Mouse (Mus musculus): Measurements from ENCODE around the gene Capg.
A peak's percentile ranks its signal among the peaks of the same experiment; 100 is the strongest.

Capg gene

DNA sequence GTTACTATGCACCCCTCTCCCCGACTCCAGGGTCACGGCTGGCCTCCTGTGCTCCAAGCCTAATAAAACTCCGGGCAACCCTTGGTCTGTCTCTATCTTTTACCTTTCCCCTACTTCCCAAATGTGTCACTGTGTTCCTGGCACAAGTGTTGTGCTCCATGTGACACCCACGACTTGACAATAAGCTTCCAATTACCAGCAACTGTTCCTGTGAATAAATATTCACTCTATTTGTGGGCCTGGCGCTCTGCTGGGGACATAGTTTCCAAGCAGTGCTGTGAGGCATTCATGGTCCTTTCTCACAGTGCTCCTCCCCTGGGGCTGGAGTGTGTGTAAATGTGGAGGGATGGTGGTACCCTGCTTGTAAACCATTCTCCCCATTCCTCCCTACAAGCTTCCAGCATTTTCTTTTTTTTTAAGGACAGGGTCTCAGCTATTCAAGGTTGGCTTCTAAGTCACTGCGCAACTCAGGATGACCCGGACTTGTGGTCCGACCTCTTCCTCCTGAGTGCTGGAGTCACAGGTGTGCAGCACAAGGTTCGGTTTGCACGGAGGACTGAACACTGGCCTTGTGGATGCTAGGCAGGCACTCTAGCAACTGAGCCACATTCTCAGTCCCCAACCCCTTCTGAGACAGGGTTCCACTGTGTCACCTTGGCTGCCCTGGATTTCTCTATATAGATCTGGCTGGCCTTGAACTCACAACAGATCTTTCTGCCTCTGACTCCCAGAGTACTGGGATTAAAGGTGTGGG is 26.6 kb downstream of the Capg start:
- DNase-seq (ENCODE audit: low spot score): no peak

DNA sequence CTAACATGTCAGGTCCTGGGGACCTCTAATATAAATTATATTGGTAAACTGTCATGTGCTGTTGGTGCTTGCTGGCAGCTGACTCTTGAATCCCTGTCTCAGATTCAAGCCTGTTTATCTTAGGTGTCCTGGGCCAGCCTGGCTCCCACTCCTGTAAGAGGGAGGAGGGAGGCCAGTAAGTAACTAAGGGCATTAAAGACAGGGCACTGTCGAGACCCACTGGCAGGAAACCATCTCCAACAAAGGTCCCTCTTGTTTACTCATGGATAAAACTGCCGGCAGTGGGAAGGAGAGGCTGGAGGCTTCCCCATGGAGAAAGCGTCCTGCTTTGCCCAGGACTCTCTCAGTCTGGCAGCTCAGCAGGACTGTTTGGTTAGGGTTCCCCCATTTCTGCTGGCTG is 27.6 kb downstream of the Capg start:
- DNase-seq (ENCODE audit: low spot score): no peak

DNA sequence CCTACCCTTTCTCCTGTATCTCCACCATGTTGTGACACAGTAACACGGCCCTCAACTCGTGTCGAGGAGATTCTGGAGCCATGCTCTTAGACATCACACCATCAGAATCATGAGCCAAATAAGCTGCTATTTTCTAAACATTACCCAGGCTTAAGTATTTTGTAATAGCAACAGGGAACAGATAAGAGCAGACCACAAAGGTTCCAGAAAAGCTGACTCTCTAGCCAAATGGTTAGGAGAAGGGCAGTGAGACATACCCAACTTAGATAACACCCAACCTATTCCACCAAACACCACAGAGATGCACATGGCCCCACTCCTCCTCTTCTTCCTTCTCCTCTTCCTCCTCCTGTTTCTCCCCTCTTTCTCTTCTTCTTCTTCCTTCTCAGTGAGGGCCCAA is 31.9 kb downstream of the Capg start:
- no peak for DNase-seq (ENCODE audit: low spot score)

DNA sequence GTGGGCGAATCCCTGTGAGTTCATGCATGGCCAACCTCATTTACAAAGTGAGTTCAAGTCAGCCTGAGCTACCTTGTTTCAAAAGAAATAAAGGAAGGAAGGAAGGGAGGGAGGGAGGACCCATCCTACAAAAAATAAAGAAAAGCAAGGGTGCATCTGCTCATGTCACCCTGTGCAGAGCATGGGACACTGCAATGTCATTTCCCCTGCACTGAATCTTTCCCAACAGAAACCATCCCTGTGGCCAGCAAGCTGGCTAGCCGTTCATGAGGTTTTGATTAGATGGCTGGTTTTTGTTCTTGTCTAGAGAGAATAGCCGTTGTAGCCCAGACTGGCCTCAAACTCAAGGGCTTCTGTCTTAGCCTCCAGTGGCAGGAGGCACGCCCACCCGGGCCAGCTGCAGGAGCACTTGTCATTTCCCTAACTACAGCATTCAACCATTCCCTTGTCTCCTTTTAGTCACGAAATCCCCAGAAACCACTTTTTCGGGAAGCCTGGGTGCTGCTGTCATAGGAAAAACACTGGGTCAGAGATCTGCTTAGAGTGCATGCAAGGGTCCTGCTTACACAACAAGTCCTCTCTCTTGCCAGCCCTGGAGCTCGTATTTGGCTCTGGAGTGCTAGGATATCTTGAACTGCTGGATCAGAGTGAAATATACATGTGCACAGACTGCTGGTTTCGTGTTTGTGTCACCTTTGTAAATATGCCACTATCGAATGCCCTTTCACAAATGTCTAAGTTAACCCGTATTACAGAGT is 37.6 kb downstream of the Capg start:
- no peak for DNase-seq (ENCODE audit: low spot score)

DNA sequence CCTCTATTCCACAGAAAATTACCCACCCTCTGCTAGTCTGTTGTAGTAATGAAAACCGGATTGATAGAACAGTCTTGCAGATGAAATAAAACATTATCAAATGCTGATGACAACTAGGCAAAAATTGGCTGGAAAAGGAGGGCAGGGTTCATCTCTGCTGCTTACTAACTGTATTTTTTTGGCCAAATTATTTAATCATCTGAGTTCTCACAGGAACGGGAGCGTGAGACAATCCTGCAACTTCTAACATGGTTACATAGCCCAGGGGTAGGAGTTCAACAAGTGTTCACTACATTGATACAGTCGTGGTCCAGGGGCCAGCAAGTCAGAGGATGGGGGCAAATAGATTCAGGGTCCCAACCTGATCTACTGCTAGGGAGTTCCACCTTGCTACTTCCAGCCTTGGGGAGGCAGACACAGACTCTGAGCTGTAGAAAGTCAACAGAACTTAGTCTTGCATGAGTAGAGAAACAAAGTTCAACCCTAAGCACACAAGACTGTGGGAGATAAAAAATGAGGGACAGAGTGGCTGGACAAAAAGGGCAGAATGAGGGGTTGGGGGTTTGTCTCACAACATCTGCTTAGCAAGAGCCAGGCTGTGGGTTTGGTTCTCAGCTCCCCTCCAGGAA is 39.1 kb downstream of the Capg start:
- no peak for DNase-seq (ENCODE audit: low spot score)

DNA sequence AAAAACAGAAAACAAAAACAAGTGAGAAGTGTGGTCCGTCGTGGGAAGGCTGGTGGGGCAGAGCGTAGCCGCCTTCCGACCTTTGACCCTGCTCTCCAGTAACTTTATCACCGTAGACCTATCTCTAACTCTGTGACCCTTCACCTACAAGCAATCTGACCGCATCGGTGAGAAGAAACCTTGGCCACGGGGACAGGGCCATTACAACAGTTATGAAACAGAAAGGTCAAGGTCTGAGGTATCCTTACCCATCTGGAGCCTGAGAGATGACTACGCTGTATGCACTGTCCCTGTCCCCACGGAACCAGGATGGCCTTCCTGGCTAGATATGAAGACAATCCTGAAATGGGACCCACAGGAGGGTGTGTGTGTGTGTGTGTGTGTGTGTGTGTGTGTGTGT is 40.0 kb downstream of the Capg start:
- no peak for DNase-seq (ENCODE audit: low spot score)

DNA sequence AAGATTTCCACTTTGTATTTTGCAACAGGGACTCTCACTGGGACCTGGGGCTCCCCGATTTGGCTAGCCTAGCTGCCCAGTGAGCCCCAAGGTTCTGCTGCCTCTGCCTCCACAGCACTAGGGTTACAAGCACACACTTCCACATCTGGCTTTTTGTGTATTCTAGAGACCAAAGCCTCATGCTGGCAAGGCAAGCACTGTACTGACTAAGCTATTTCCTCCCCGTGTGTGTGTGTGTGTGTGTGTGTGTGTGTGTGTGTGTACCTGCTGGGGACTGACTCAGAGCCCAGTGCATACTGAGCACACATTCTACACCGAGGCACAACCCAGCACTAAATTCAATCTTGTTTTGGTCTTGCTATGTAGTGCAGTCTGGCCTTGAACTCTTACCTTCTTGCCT is 42.5 kb downstream of the Capg start:
- DNase-seq (ENCODE audit: low spot score): no peak

DNA sequence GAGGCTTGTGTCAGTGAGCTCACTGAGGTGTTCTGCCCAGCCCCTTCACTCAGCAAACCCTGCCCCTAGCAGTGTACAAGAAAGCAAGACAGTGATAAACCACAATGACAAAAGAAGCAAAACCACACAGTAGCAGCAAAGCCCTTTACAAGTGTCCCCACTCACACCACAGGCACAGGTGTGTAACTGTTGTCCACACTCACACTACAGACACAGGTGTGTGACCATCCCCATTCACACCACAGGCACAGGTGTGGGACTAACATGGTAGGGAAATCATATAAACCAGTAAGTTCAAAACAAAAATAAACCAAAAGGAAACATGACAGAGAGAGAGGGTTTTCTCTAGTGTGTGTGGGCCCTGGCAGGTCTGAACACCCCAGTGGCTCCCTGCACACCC is 44.1 kb downstream of the Capg start:
- DNase-seq (ENCODE audit: low spot score): no peak

DNA sequence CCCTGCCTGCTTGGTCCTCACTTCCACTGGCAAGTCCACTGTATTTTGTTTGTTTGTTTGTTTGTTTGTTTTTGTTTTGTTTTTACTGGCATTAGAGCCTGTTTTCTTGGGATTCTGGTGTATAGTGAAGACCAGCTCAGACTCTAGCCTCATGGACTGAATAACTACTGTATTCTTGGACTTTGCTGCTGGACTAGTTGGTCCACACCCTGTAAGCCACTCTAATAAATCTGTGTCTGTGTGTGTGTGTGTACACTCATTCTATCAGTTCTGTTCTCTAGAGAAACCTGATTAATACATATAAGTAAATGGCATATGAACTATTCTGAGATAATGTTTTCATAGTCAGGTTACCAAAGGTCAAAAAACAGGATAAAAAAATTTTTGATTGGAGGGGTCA is 45.9 kb downstream of the Capg start:
- DNase-seq (ENCODE audit: low spot score): no peak

DNA sequence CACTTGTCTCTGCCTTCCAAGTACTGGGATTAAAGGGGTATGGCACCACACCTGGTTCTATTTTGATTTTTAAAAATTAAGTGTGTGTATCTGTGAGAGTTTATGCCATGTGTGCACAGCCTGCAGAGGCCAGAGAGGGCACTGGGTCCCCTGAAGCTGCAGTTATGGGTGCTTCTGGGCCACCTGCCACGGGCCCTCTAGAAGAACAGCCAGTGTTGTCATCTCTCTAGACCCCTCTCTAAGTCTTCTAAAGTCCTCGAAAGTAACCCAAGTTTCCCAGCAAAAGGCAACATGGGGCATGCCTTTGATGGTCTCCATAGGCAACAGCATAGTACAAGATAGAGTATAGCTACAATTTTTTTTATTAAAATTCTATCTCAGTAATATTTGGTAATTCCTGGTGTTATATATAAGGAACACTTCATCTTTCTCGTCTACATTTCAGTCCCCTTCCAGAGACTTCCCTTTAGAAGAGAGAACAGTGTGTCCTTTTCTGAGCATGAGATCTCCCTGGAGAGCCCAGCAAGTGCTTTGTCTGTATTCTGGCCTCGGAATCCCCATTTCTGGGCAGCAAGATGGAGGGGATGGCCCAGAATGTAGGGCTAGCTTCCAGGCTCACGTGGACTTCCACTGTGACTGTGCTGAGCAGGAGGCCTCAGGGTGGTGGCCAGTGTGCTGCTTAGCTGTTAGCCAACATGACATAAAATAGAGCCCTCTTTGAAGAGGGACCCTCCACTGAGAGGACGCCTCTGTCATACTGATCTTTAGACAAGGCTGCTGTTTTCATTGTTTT is 49.0 kb downstream of the Capg start:
- DNase-seq (ENCODE audit: low spot score): no peak

DNA sequence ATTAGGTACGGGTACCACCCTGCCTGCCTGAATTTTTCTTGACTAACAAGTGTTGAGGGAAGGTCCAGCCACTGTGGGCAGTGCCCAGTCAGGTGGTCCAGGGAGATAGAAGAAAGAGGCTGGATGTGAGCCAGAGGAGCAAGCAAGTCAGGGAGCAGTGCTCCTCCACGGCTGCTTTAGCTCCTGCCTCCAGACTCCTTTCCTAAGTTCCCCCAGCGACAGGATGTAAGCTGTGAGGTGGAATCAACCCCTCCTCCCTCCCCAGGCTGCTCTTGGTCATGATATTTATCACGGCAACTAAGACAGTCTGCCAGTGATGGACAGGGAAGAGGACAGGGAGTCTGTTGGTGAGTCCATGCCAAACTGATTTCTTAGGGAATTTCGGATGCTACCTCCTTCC is 49.7 kb downstream of the Capg start:
- DNase-seq (ENCODE audit: low spot score): no peak

DNA sequence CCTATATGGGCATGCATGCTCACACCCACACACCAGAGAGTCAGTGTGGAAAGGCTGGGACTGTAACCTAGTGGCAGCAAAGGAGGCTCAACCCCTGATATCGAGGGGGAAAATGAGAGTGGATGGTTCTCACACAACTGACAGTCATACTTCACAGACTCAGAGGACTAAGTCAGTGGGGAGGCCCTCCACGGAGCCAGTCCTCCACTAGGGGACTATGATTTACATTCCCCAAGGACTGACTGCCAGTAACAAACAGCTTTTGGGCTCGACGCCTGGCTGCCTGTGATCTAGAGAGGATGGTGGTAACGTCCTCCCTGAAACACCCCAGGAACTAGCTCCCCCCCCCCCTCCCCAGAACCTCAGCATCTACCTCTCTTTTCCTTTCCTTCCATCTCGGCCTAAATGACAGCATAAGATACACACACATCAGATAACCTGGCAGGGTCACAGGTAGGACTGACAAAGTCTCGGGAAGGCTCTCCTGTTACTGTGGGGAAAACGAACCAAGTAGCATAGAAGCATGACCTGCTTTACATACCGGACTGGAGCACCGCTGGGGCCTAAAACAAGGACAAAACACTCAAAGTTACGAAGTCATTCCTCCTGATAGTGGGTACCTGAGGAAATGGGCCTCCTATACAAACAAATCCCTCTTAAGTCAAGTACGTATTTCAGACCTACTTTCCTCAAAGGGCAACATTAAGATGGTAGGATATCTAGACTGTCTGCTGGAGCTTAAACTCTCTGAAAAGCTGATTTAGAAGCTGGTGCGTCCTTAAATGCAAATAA is 53.1 kb downstream of the Capg start:
- peak; percentile 39 for DNase-seq (ENCODE audit: low spot score)

DNA sequence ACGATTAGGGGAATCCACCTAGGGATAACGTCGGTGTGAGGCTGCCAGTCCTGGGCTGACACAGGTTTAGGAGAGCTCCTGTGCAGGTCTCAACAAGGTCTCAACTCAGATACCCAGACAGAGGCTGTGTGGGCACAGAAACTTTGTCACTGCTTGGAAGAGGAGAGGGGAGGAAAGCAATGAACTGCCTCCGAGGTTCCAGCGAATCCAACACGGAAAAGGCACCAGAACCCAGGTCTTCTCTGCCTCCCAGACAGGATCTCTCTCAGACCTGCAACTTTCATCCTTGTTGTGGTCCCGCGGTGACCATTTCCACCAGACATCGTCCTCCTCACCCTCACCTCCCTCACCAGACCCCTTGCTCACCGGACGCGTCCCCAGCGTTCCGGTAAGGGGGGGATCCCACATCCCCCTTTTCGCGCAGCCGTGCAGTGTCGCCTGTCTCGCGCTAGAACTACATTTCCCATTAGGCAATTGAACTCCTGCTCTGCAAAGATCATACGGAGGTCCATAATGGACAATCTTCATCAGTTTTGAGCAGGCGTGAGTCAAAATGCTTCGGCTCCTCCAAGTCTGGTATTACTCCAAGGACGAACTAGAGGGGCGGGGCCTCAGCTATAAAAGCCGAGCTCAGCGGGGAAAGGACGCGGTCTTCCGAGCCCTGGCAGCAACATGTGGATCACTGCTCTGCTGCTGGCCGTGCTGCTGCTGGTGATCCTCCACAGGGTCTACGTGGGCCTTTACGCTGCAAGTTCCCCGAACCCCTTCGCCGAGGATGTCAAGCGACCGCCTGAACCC is 54.0 kb downstream of the Capg start, which contains the start of the genes Elmod3 and Retsat:
TSS of gene Elmod3 (minus strand) at position 458 of the 798 bp plus-strand sequence.
TSS of gene Retsat (plus strand) at position 520 of the 798 bp plus-strand sequence.
- peak; percentile 94 for DNase-seq (ENCODE audit: low spot score)

DNA sequence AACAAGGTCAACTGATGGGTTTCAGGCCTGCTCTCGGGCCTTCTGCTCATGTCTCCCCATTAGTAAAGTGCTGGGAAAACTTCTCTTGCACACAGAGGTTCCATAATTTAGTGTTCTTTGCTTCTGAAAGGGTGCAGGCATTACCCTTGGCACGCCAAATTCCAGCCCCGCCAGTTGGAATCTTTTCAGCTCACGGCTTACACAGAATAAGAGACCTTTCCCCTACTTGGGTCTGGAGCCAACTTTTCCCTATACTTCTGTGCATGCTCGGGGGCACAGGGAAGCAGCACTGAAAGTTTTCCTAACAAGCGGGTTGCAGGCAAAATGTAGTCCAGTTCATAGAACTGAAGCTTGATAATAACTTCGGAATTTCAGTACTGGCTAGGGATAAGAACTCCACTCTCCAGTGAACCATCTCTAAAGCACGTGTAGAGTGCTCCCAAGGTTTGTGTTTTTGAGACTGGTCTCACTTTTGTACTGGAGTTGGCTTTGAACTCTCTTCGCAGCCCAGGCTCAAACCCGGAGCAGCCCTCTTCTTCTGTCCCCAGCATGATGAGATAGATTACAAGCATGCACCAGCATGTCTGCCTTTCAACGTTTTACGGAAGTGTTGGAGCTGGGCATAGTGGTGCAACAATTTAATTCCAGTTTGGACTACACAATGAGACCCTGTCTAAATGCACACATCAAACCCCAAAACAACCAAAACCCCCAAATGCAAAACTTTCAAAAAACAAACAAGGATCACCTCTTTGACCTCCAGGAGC is 54.8 kb downstream of the Capg start:
- no peak for DNase-seq (ENCODE audit: low spot score)

DNA sequence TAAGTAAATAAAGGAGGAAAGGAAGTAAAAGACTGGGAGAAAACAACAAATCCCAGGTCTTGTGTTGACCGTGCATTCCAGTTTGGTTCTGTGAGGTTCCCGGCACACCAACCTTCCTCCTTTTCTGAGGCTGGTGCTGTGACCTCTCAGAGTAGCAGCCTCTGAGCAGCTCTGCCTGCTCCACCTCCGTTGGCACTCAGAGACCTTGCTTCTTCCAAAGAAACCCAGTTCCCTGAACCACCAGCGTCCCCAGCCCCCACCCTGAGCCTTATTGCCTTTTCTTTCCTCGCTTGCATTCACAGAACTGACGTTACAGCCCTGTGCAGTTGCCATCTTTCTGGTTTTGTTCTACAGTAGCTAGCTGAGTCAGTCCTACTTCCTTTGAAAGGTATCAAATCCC is 56.0 kb downstream of the Capg start:
- no peak for DNase-seq (ENCODE audit: low spot score)

DNA sequence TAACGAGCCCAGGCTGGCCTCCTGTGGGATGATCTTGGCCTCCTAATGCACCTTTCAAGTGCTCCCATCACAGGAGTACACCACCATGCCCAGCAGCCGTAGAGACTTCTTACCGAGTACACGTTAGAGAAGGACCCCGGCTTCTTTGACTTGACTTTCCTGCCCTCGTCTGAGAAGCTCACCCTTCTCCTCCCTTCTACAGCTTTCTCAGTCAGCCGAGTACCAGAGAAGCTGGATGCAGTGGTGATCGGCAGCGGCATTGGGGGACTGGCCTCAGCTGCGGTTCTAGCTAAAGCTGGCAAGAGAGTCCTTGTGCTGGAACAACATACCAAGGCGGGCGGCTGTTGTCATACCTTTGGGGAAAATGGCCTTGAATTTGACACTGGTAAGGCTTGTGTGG is 56.6 kb downstream of the Capg start:
- no peak for DNase-seq (ENCODE audit: low spot score)

DNA sequence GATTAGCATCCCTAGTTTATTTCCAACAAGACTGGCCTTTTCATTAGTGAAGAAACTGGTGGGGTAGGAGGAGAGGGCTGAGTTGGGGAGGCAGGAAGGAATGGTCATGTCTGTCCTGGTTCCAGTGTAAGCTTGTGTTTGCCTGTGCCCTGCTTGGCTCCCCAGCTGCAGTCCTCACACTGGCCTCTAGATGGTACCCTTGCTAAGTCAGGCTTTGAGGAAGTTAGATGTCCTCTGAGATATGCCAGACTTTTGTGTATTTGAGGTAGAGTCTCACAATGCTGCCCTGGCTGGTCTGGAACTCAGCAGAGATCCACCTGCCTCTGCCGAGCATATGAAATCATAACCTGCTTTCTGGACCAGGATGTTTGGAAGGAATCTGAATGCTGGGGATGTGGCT is 57.5 kb downstream of the Capg start:
- peak; percentile 67 for DNase-seq (ENCODE audit: low spot score)

DNA sequence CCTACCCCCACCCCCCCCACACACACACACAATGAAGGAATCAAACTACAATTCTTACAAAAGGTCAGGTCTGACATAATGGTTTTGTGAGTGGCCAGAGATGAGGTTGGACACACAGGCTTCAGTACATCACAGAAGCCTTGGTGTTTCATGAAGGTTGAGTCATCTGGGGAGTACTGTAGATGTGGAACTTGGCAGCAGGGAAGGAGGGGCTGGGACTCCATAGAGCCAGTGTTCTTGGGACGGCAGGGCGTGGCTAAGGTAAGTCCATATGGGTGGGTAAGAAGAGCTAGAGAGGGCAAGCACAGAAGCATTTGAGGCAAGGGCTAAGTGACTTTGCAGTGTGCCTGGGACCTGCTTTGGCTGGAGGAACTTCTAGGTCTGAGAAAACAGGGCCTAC is 59.9 kb downstream of the Capg start:
- DNase-seq (ENCODE audit: low spot score): peak; percentile 41

DNA sequence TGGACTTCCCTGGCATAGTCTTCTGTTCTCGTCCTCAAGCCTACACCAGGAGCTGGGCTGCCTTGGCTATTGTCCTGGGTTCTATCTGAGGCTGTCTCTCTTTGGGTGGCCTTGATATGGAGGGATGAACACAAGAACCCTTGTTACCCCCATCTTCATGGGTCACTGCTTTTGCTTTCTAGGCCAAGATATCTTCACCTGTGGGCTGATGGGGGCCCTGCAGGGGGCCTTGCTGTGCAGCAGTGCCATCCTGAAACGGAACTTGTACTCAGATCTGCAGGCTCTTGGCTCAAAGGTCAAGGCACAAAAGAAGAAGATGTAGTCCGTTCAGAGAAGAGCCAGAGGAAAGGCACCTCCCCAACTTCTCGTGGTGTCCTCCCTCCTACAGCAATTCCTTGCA is 62.9 kb downstream of the Capg start:
- no peak for DNase-seq (ENCODE audit: low spot score)

DNA sequence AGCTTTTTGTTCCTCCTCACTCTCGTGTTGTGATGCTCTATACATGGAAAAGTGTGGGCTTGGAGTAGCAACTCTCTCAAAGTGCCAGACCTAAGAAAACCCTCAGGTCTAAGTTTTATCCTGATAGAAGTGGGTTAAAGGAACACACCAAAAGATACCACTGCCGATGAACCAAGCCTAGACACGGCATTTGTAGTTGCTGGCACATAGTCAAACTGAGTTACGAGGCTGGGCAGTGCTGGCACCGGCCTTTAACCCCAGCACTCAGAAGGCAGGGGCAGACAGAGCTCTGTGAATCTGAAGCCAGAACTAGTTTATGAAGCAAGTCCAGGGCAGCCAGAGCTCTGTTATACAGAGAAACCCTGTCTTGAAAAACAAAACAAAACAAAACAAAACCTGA is 63.5 kb downstream of the Capg start:
- no peak for DNase-seq (ENCODE audit: low spot score)
